Mouse (Mus musculus) gastrocnemius, adult 2 months (tissue): Measurements from ENCODE around the gene Gm4836. TPM values are rescaled to one million over a fixed set of nuclear protein-coding genes. Genes with fewer than 3 reads are reported as not detected.
"Not testable (repeated sequence)": the region's sequence is repeated elsewhere in the genome, so short reads cannot be mapped to it uniquely, and the experiment has no call there.

Source experiments
- DNase-seq: peaks from one replicate; pipeline ENCODE4 v3.0.0; 2022
- H3K27ac ChIP-seq: fragments of 200-600 bp; 2 replicates; pipeline ENCODE4 v1.8.1; 2022; ENCODE audit warnings: mild to moderate bottlenecking
- H3K4me3 ChIP-seq: fragments of 200-600 bp; 2 replicates; pipeline ENCODE4 v1.8.1; 2022; ENCODE audit warnings: mild to moderate bottlenecking, moderate library complexity
- intact Hi-C: fragments of 180-260 bp; cut with DNase I; formaldehyde crosslinking; loops from one replicate; pipeline ENCODE4 v1.15.1; 2025
- long read RNA-seq, 2 experiments: library from polyadenylated mRNA; stranded (forward); transcript quantifications; one replicate each; pipeline ENCODE4 v2.0.0; 2021
- total RNA-seq, 2 experiments: library from RNA; stranded (reverse); gene quantifications; 2 replicates each; pipeline ENCODE4 v1.2.3; 2021

The Gm4836 gene
- total RNA-seq = not detected
- long read RNA-seq, experiment 1 = 0 reads
- long read RNA-seq, experiment 2 = 0 reads

GRCm38 (mm10) chrX:28293532-28293931, at the start of gene Gm4836:
Gene Gm4836, minus strand, starts transcription at chrX:28293632.
- H3K27ac ChIP-seq, intact Hi-C loops, H3K4me3 ChIP-seq, DNase-seq: not testable (repeated sequence)
